Comparison of ENCODE assay signal across 23 mouse cellular contexts in the genomic region with DNA sequence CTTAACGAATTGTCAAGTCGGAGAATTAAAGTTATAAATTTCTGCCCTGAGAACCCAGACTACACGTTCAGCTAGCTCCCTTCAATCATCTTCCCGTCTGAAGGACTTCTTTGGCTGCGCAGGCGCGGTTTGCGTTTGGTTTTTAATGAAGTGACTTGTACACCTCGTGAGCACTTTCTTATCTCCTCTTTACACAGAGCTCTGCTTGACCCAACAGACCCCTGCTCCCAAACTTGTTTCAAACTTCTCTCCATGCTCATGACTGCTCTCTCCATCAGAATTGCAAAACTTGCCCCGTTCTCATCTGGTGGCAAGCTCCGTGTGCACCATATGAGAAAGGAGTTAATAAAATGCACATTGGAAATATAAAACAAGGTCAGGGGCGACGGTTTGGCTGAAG.
DNase-seq lines count a peak whose midpoint lies in the region; ATAC-seq and TF ChIP-seq lines count a peak whose summit lies in the region.
"Had no signal": no experiment of that assay in that cellular context is flagged by ENCODE, and none has a peak within 500 bp of the region (broad histone marks: within the 10 kb centered on the region; RNA-seq: fewer than 3 reads in every experiment).

No protein-coding gene starts in this region.

- H3K9me3 ChIP-seq in lung, embryonic 16.5 days (ENCODE audit: control insufficient read depth, low read length) = no peaks in the 10 kb centered on the region
- no peaks in the 10 kb centered on the region for H3K9me3 ChIP-seq in limb, embryonic 13.5 days
- no peaks in the 10 kb centered on the region for H3K9me3 ChIP-seq in hindbrain, postnatal 0 days (ENCODE audit: low read length)
- H3K9me3 ChIP-seq: forebrain, embryonic 10.5 days; forebrain, embryonic 13.5 days; heart, embryonic 12.5 days; heart, embryonic 15.5 days; hindbrain, embryonic 12.5 days; hindbrain, embryonic 15.5 days had no signal

- TF ChIP-seq CTCF in hindbrain, postnatal 0 days (IDR thresholded peaks at IDR 0.05; ENCODE audit: low read depth) = no peak

- no peak overlapping the region for H3K27ac ChIP-seq in lung, embryonic 16.5 days (ENCODE audit: low read length)
- H3K27ac ChIP-seq in limb, embryonic 13.5 days = peak overlapping the region; percentile 58; the same call in 1 of the 2 replicates
- H3K27ac ChIP-seq in hindbrain, postnatal 0 days = no peak overlapping the region
- H3K27ac ChIP-seq: forebrain, embryonic 10.5 days; forebrain, embryonic 13.5 days; gastrocnemius, adult 2 months; hindbrain, embryonic 12.5 days; hindbrain, embryonic 15.5 days had no signal

- H3K4me3 ChIP-seq in lung, embryonic 16.5 days (ENCODE audit: low read length) = no peak overlapping the region
- peak overlapping the region; percentile 23; the same call in 1 of the 2 replicates for H3K4me3 ChIP-seq in limb, embryonic 13.5 days
- H3K4me3 ChIP-seq in hindbrain, postnatal 0 days (ENCODE audit: low read length) = no peak overlapping the region
- H3K4me3 ChIP-seq: forebrain, embryonic 10.5 days; forebrain, embryonic 13.5 days; heart, embryonic 12.5 days; heart, embryonic 15.5 days; hindbrain, embryonic 12.5 days; hindbrain, embryonic 15.5 days had no signal

- H3K36me3 ChIP-seq in lung, embryonic 16.5 days (ENCODE audit: control insufficient read depth, insufficient read depth, low read length) = no peaks in the 10 kb centered on the region
- H3K36me3 ChIP-seq in limb, embryonic 13.5 days = no peaks in the 10 kb centered on the region
- H3K36me3 ChIP-seq in hindbrain, postnatal 0 days (ENCODE audit: insufficient read depth, low read length) = no peaks in the 10 kb centered on the region
- H3K36me3 ChIP-seq: forebrain, embryonic 10.5 days; heart, embryonic 12.5 days; heart, embryonic 15.5 days; hindbrain, embryonic 12.5 days; hindbrain, embryonic 15.5 days had no signal

- peak; percentile 51; the same call in 1 of the 2 replicates for ATAC-seq in lung, embryonic 16.5 days (ENCODE audit: low read depth)
- ATAC-seq in limb, embryonic 13.5 days (ENCODE audit: low FRiP score, low read depth) = no peak
- ATAC-seq in hindbrain, postnatal 0 days = no peak

- H3K9ac ChIP-seq in lung, embryonic 16.5 days (ENCODE audit: low read length) = no peak overlapping the region
- H3K9ac ChIP-seq in limb, embryonic 13.5 days = no peak overlapping the region
- H3K9ac ChIP-seq in hindbrain, postnatal 0 days (replicated peaks; ENCODE audit: low read length) = no peak overlapping the region
- H3K9ac ChIP-seq: forebrain, embryonic 13.5 days; heart, embryonic 12.5 days; heart, embryonic 15.5 days; hindbrain, embryonic 12.5 days; hindbrain, embryonic 15.5 days had no signal

- no peaks in the 10 kb centered on the region; the same call in 1 of the 2 replicates for H3K4me1 ChIP-seq in lung, embryonic 16.5 days (replicated peaks; ENCODE audit: control insufficient read depth, insufficient read depth, low read length)
- peaks cover 74% of the 10 kb centered on the region for H3K4me1 ChIP-seq in limb, embryonic 13.5 days
- no peaks in the 10 kb centered on the region for H3K4me1 ChIP-seq in hindbrain, postnatal 0 days (ENCODE audit: insufficient read depth, low read length)
- H3K4me1 ChIP-seq: heart, embryonic 12.5 days; heart, embryonic 15.5 days; hindbrain, embryonic 12.5 days; hindbrain, embryonic 15.5 days had no signal

- no peaks in the 10 kb centered on the region for H3K27me3 ChIP-seq in lung, embryonic 16.5 days (ENCODE audit: control insufficient read depth, insufficient read depth, low read depth, low read length)
- H3K27me3 ChIP-seq in limb, embryonic 13.5 days = peaks cover 14% of the 10 kb centered on the region
- H3K27me3 ChIP-seq in hindbrain, postnatal 0 days (ENCODE audit: insufficient read depth, low read length) = no peaks in the 10 kb centered on the region
- H3K27me3 ChIP-seq: forebrain, embryonic 13.5 days; hindbrain, embryonic 12.5 days; hindbrain, embryonic 15.5 days had no signal

- WGBS in lung, embryonic 16.5 days = 35% methylated on average over 13 of the region's 13 CpGs
- WGBS in limb, embryonic 13.5 days = 18% methylated on average over 13 of the region's 13 CpGs
- WGBS in hindbrain, postnatal 0 days = 92% methylated on average over 13 of the region's 13 CpGs

- H3K4me2 ChIP-seq in lung, embryonic 16.5 days (ENCODE audit: low read depth, low read length) = peak overlapping the region; percentile 18; the same call in 1 of the 2 replicates
- peak overlapping the region; percentile 58 for H3K4me2 ChIP-seq in limb, embryonic 13.5 days (replicated peaks)
- H3K4me2 ChIP-seq in hindbrain, postnatal 0 days (ENCODE audit: low read depth, low read length) = no peak overlapping the region
- H3K4me2 ChIP-seq: forebrain, embryonic 13.5 days; heart, embryonic 12.5 days; heart, embryonic 15.5 days; hindbrain, embryonic 12.5 days had no signal

- DNase-seq in heart, adult 11 months = peak; percentile 49
- no peak for DNase-seq in heart, postnatal 4 days
- DNase-seq in lung, postnatal 10 days = no peak
- no peak for DNase-seq in frontal cortex, adult 2 months (ENCODE audit: extremely low spot score in 1 of 2, low spot score in 1 of 2)
- no peak for DNase-seq in kidney, postnatal 4 days
- no peak for DNase-seq in hindbrain, postnatal 0 days (ENCODE audit: low spot score)
- DNase-seq: adrenal gland, postnatal 10 days; adrenal gland, postnatal 36 days; cerebellum, adult 18-20 months; cerebellum, adult 9-10 months; cerebellum, postnatal 14 days; gastrocnemius, postnatal 14 days; heart, adult 18-20 months; heart, postnatal 10 days had no signal
